In genomic region chr14:25493301-25494241, GRCm38 (mm10) we compare ENCODE assay signal across 8 mouse cellular contexts. TPM values are rescaled to one million over a fixed set of nuclear protein-coding genes. Genes with fewer than 3 reads are reported as not detected.
DNase-seq lines count a peak whose midpoint lies in the region; ATAC-seq and TF ChIP-seq lines count a peak whose summit lies in the region.

No protein-coding gene starts in this region.

- DNase-seq in left cerebral cortex, postnatal 4 days: peak; percentile 69
- no peak for DNase-seq in left cerebral cortex, postnatal 36 days (ENCODE audit: low spot score in 2 of 2)
- peak; percentile 84 for DNase-seq in brain, embryonic 14.5 days (ENCODE audit: low read depth)
- peak; percentile 77 to 90 for DNase-seq in layer of hippocampus, adult 18-20 months (ENCODE audit: low spot score in 2 of 2)
- DNase-seq in natural killer cell, adult 2 months (ENCODE audit: low spot score in 2 of 2): peak; percentile 71 to 72
- no peak for DNase-seq in embryo, embryonic 11 days
- no peak for DNase-seq in urinary bladder, adult 18-20 months (ENCODE audit: low spot score in 2 of 2)

- no peak for TF ChIP-seq POLR2A in brain, embryonic 14.5 days (IDR thresholded peaks at IDR 0.05; ENCODE audit: borderline replicate concordance, extremely low read depth, insufficient read depth, insufficient read length, poor library complexity, severe bottlenecking)

- intact Hi-C loops in left cerebral cortex, postnatal 4 days (cut with DNase I): no loop called here
- intact Hi-C loops in left cerebral cortex, postnatal 36 days (cut with DNase I): no loop called here

- TF ChIP-seq CTCF in brain, embryonic 14.5 days (IDR thresholded peaks at IDR 0.05; ENCODE audit: borderline replicate concordance, extremely low read depth, insufficient read depth, insufficient read length): no peak

- ATAC-seq in granulocyte monocyte progenitor cell, adult 5-6 weeks (replicated peaks; ENCODE audit: poor library complexity, severe bottlenecking): peak; percentile 75

RNA-seq across cellular contexts. Expression of gene Zmiz1, which starts 34.6 kb away (rescaled TPM):
- 100 to 1,000 TPM; 149 to 152 TPM for total RNA-seq in left cerebral cortex, postnatal 4 days (2021)
- total RNA-seq in left cerebral cortex, postnatal 36 days (2021): 100 to 1,000 TPM in 1 of 2 experiments, 10 to 100 TPM in 1; 83.9 to 111 TPM
- 55.4 and 141 TPM in 2 replicates for polyA plus RNA-seq in brain, embryonic 14.5 days (2012; rRNA removed)
- total RNA-seq in granulocyte monocyte progenitor cell, adult 5-6 weeks (2014; fragmentation: Nextera tagmentation): 93.2 and 97.4 TPM in 2 replicates
- 6.9 and 8.9 TPM in 2 replicates for total RNA-seq in granulocyte monocyte progenitor cell, adult 5-6 weeks (2017)
- 10 to 100 TPM; 86.3 to 88.2 TPM for total RNA-seq in layer of hippocampus, adult 18-20 months (2021)

Comparison
In these comparisons a context has a peak if more than half of its experiments do, and no peak if none do; other contexts are left out.
1. DNase-seq: peak in left cerebral cortex, postnatal 4 days (single experiment), brain, embryonic 14.5 days (single experiment), layer of hippocampus, adult 18-20 months (2 of 2) and natural killer cell, adult 2 months (2 of 2); none in left cerebral cortex, postnatal 36 days (0 of 2), embryo, embryonic 11 days (single experiment) and urinary bladder, adult 18-20 months (0 of 2).